Comparison of ENCODE assay signal across 14 mouse cellular contexts in the genomic region with DNA sequence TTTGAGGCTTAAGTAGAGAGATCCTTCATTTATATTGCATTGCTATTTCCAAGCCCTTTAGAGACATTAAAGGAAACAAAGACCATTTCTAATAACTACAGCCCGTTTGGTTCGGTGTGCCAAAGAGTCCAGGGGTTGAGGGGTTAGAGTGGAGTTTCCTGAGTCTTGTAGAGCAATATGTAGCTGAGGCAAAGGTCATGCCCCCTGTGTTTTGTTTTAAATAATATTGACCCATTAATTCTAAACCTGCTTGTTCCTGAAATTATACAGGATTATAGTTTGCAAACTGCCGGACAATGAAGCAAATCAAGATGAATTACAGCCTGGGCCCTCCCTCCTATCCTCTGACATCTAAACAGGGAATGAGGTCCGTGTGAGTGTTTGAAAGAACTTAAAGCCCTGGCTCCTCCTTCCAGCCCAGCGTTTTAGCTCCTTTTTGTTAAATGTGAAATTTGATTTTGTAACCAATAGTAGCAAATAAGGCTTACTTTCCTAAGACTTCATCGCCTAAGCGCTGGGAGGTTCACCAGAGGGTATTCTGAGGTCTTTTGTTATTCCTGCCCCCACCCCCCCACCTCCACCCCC. TPM values are rescaled to one million over a fixed set of nuclear protein-coding genes. Genes with fewer than 3 reads are reported as not detected.
DNase-seq lines count a peak whose midpoint lies in the region; ATAC-seq and TF ChIP-seq lines count a peak whose summit lies in the region.
"Had no signal": no experiment of that assay in that cellular context is flagged by ENCODE, and none has a peak within 500 bp of the region (broad histone marks: within the 10 kb centered on the region; RNA-seq: fewer than 3 reads in every experiment).

No protein-coding gene starts in this region.

- no peak for TF ChIP-seq EP300 in stomach, postnatal 0 days (optimal IDR thresholded peaks at IDR 0.05)

- DNase-seq in heart, adult 18-20 months, result no peak
- DNase-seq in midbrain, embryonic 11.5 days (ENCODE audit: low spot score, missing footprints), result peak; percentile 95
- no peak for DNase-seq in midbrain, postnatal 0 days (ENCODE audit: low spot score)
- DNase-seq in stomach, postnatal 0 days (ENCODE audit: low spot score), result no peak
- no peak for DNase-seq in MN1 (ENCODE audit: low spot score)
- DNase-seq in layer of hippocampus, postnatal 36 days, result no peak
- DNase-seq: adrenal gland, adult 2 months; B cell, adult 2 months; gastrocnemius, postnatal 36 days; lung, postnatal 36 days had no signal

- H3K4me2 ChIP-seq in heart, embryonic 12.5 days, result peak overlapping the region; percentile 60
- no peak overlapping the region for H3K4me2 ChIP-seq in midbrain, embryonic 11.5 days
- no peak overlapping the region for H3K4me2 ChIP-seq in midbrain, postnatal 0 days (ENCODE audit: low read depth, low read length, poor library complexity, severe bottlenecking)
- H3K4me2 ChIP-seq in intestine, embryonic 15.5 days (replicated peaks), result peak overlapping the region; percentile 58
- H3K4me2 ChIP-seq in stomach, postnatal 0 days (replicated peaks; ENCODE audit: low read depth), result no peak overlapping the region
- H3K4me2 ChIP-seq: forebrain, embryonic 13.5 days had no signal

- no peak for ATAC-seq in heart, embryonic 12.5 days (ENCODE audit: insufficient number of reproducible peaks, low FRiP score)
- ATAC-seq in midbrain, embryonic 11.5 days (ENCODE audit: low FRiP score), result no peak
- ATAC-seq in midbrain, postnatal 0 days (ENCODE audit: low FRiP score), result no peak
- no peak for ATAC-seq in intestine, embryonic 15.5 days
- ATAC-seq in stomach, postnatal 0 days (ENCODE audit: low FRiP score, low TSS enrichment), result 0 out of 2 replicates have a peak, but pooled peaks have one; percentile 30
- ATAC-seq: forebrain, embryonic 13.5 days had no signal

- WGBS in heart, embryonic 12.5 days, result 8% methylated on average over 7 of the region's 7 CpGs
- under 1% methylated on average over 7 of the region's 7 CpGs for WGBS in midbrain, embryonic 11.5 days
- 5% methylated on average over 7 of the region's 7 CpGs for WGBS in midbrain, postnatal 0 days
- 17% methylated on average over 7 of the region's 7 CpGs for WGBS in intestine, embryonic 15.5 days
- 16% methylated on average over 7 of the region's 7 CpGs for WGBS in stomach, postnatal 0 days

- peak overlapping the region; percentile 64; the same call in 1 of the 2 replicates for H3K9ac ChIP-seq in heart, embryonic 12.5 days
- no peak overlapping the region for H3K9ac ChIP-seq in midbrain, embryonic 11.5 days (ENCODE audit: low read length)
- no peak overlapping the region for H3K9ac ChIP-seq in midbrain, postnatal 0 days (replicated peaks; ENCODE audit: low read length, poor library complexity, severe bottlenecking)
- no peak overlapping the region for H3K9ac ChIP-seq in intestine, embryonic 15.5 days
- H3K9ac ChIP-seq in stomach, postnatal 0 days (ENCODE audit: low read length), result no peak overlapping the region
- H3K9ac ChIP-seq: forebrain, embryonic 13.5 days had no signal

- H3K4me3 ChIP-seq in heart, embryonic 12.5 days, result peak overlapping the region; percentile 27
- H3K4me3 ChIP-seq in midbrain, embryonic 11.5 days (ENCODE audit: low read depth, low read length), result no peak overlapping the region
- no peak overlapping the region for H3K4me3 ChIP-seq in midbrain, postnatal 0 days (ENCODE audit: low read depth, low read length)
- H3K4me3 ChIP-seq in intestine, embryonic 15.5 days (replicated peaks), result no peak overlapping the region; the same call in 1 of the 2 replicates
- H3K4me3 ChIP-seq in stomach, postnatal 0 days (ENCODE audit: low read depth, low read length), result no peak overlapping the region
- H3K4me3 ChIP-seq: forebrain, embryonic 13.5 days had no signal

- H3K27me3 ChIP-seq in heart, embryonic 12.5 days (replicated peaks), result peaks cover 48% of the 10 kb centered on the region
- H3K27me3 ChIP-seq in midbrain, embryonic 11.5 days (ENCODE audit: control insufficient read depth, insufficient read depth, low read length), result peaks cover 90% of the 10 kb centered on the region
- peaks cover 73% of the 10 kb centered on the region for H3K27me3 ChIP-seq in midbrain, postnatal 0 days (ENCODE audit: insufficient read depth, low read length)
- peaks cover 36% of the 10 kb centered on the region for H3K27me3 ChIP-seq in intestine, embryonic 15.5 days (replicated peaks)
- H3K27me3 ChIP-seq in stomach, postnatal 0 days (ENCODE audit: control insufficient read depth, insufficient read depth, low read length), result peaks cover 20% of the 10 kb centered on the region; the same call in 1 of the 2 replicates

- H3K36me3 ChIP-seq in heart, embryonic 12.5 days, result no peaks in the 10 kb centered on the region
- no peaks in the 10 kb centered on the region for H3K36me3 ChIP-seq in midbrain, embryonic 11.5 days (ENCODE audit: control insufficient read depth, insufficient read depth, low read length)
- no peaks in the 10 kb centered on the region for H3K36me3 ChIP-seq in midbrain, postnatal 0 days (ENCODE audit: insufficient read depth, low read length)
- H3K36me3 ChIP-seq in intestine, embryonic 15.5 days, result no peaks in the 10 kb centered on the region
- no peaks in the 10 kb centered on the region for H3K36me3 ChIP-seq in stomach, postnatal 0 days (ENCODE audit: control insufficient read depth, insufficient read depth, low read length)

- H3K9me3 ChIP-seq in heart, embryonic 12.5 days (replicated peaks), result no peaks in the 10 kb centered on the region
- no peaks in the 10 kb centered on the region for H3K9me3 ChIP-seq in midbrain, embryonic 11.5 days (ENCODE audit: control insufficient read depth, low read length)
- H3K9me3 ChIP-seq in midbrain, postnatal 0 days (ENCODE audit: low read length), result no peaks in the 10 kb centered on the region
- H3K9me3 ChIP-seq in intestine, embryonic 15.5 days, result no peaks in the 10 kb centered on the region
- H3K9me3 ChIP-seq in stomach, postnatal 0 days (ENCODE audit: control insufficient read depth, low read length), result no peaks in the 10 kb centered on the region
- H3K9me3 ChIP-seq: forebrain, embryonic 13.5 days had no signal

- no peak for TF ChIP-seq CTCF in midbrain, postnatal 0 days (IDR thresholded peaks at IDR 0.05)
- no peak for TF ChIP-seq CTCF in stomach, postnatal 0 days (IDR thresholded peaks at IDR 0.05; ENCODE audit: low read depth)

- peak overlapping the region; percentile 36; the same call in 1 of the 2 replicates for H3K27ac ChIP-seq in heart, embryonic 12.5 days (ENCODE audit: poor library complexity, severe bottlenecking)
- no peak overlapping the region for H3K27ac ChIP-seq in midbrain, embryonic 11.5 days (ENCODE audit: low read depth, low read length)
- H3K27ac ChIP-seq in midbrain, postnatal 0 days (ENCODE audit: low read depth, low read length), result no peak overlapping the region
- peak overlapping the region; percentile 76; the same call in 1 of the 2 replicates for H3K27ac ChIP-seq in intestine, embryonic 15.5 days
- H3K27ac ChIP-seq in stomach, postnatal 0 days (replicated peaks), result no peak overlapping the region
- H3K27ac ChIP-seq: forebrain, embryonic 13.5 days had no signal

- peaks cover 17% of the 10 kb centered on the region for H3K4me1 ChIP-seq in heart, embryonic 12.5 days (replicated peaks)
- H3K4me1 ChIP-seq in midbrain, embryonic 11.5 days (ENCODE audit: control insufficient read depth, insufficient read depth, low read length), result peaks cover 12% of the 10 kb centered on the region
- H3K4me1 ChIP-seq in midbrain, postnatal 0 days (ENCODE audit: insufficient read depth, low read length), result no peaks in the 10 kb centered on the region
- H3K4me1 ChIP-seq in intestine, embryonic 15.5 days (replicated peaks), result peaks cover 3% of the 10 kb centered on the region; the same call in 1 of the 2 replicates
- H3K4me1 ChIP-seq in stomach, postnatal 0 days (replicated peaks; ENCODE audit: control insufficient read depth, insufficient read depth), result no peaks in the 10 kb centered on the region

RNA-seq across cellular contexts. Expression of a gene that starts 20.5 kb away (rescaled TPM):
- polyA plus RNA-seq in heart, embryonic 12.5 days (2016; fragmentation: Nextera tagmentation; extraction: Ambion mirVana), result 39.1 and 41.3 TPM in 2 replicates
- under 1 TPM; 0.36 to 0.50 TPM for total RNA-seq in heart, adult 18-20 months (2021)
- polyA plus RNA-seq in midbrain, embryonic 11.5 days (2014; fragmentation: Nextera tagmentation; extraction: Ambion mirVana), result 53.7 and 56.3 TPM in 2 replicates
- total RNA-seq in midbrain, postnatal 0 days (2014; rRNA removed), result 10.4 and 13.5 TPM in 2 replicates
- polyA plus RNA-seq in midbrain, postnatal 0 days (2015; fragmentation: Nextera tagmentation; extraction: Ambion mirVana), result 28.7 and 29.9 TPM in 2 replicates
- polyA plus RNA-seq in intestine, embryonic 15.5 days (2015; fragmentation: Nextera tagmentation; extraction: Ambion mirVana), result 39.4 and 45.2 TPM in 2 replicates
- polyA plus RNA-seq in stomach, postnatal 0 days (2015; fragmentation: Nextera tagmentation; extraction: Ambion mirVana), result 9.7 and 10.8 TPM in 2 replicates
- not detected for total RNA-seq in layer of hippocampus, postnatal 36 days (2021)
- total RNA-seq: left cerebral cortex, adult 8-10 months had no signal

Comparison
In these comparisons a context has a peak if more than half of its experiments do, and no peak if none do; other contexts are left out.
1. H3K27ac ChIP-seq: peak in heart, embryonic 12.5 days (single experiment) and intestine, embryonic 15.5 days (single experiment); none in midbrain, embryonic 11.5 days (single experiment), midbrain, postnatal 0 days (single experiment) and stomach, postnatal 0 days (single experiment).
2. H3K4me2 ChIP-seq: peak in heart, embryonic 12.5 days (single experiment) and intestine, embryonic 15.5 days (single experiment); none in midbrain, embryonic 11.5 days (single experiment), midbrain, postnatal 0 days (single experiment) and stomach, postnatal 0 days (single experiment).